Mouse (Mus musculus) 416B (cell line): ENCODE measurements around the gene Art4.
A peak's percentile ranks its signal among the peaks of the same experiment; 100 is the strongest.

ENCODE experiments used
- DNase-seq: peaks from one replicate; pipeline ENCODE4 v3.0.0; 2011; ENCODE audit warnings: low read depth

The Art4 gene

GRCm38 (mm10) chr6:136827116-136827515 is 30.4 kb downstream of the Art4 start:
- DNase-seq, result peak; percentile 31

- no peak for DNase-seq
These were observed 32.5 kb downstream of the Art4 start for GRCm38 (mm10) chr6:136824987-136825386.

- DNase-seq, result no peak
These were observed 36.4 kb downstream of the Art4 start for GRCm38 (mm10) chr6:136821086-136821485.

- DNase-seq, result no peak
These were observed 37.2 kb downstream of the Art4 start for GRCm38 (mm10) chr6:136820381-136820780.

GRCm38 (mm10) chr6:136817549-136817948 is 40.0 kb downstream of the Art4 start:
- no peak for DNase-seq

- no peak for DNase-seq
These were observed 40.7 kb downstream of the Art4 start for GRCm38 (mm10) chr6:136816826-136817225.

GRCm38 (mm10) chr6:136815381-136815780 is 42.2 kb downstream of the Art4 start:
- DNase-seq, result peak; percentile 56

GRCm38 (mm10) chr6:136813117-136813516 is 44.4 kb downstream of the Art4 start:
- peak; percentile 31 for DNase-seq

- no peak for DNase-seq
These were observed 46.3 kb downstream of the Art4 start for GRCm38 (mm10) chr6:136811196-136811595.

- DNase-seq, result no peak
These were observed 47.9 kb downstream of the Art4 start for GRCm38 (mm10) chr6:136809673-136810072.

GRCm38 (mm10) chr6:136809077-136809476 is 48.5 kb downstream of the Art4 start:
- DNase-seq, result peak; percentile 98

GRCm38 (mm10) chr6:136808631-136809046 is 48.9 kb downstream of the Art4 start:
- no peak for DNase-seq

GRCm38 (mm10) chr6:136808014-136808417 is 49.5 kb downstream of the Art4 start, which contains the start of gene H2afj:
Gene H2afj, plus strand, starts transcription at chr6:136808244.
- peak; percentile 98 for DNase-seq

GRCm38 (mm10) chr6:136807395-136808013 is 50.0 kb downstream of the Art4 start:
- DNase-seq, result no peak

GRCm38 (mm10) chr6:136806819-136807218 is 50.7 kb downstream of the Art4 start:
- DNase-seq, result no peak

GRCm38 (mm10) chr6:136805409-136805775 is 52.1 kb downstream of the Art4 start:
- peak; percentile 44 for DNase-seq

GRCm38 (mm10) chr6:136804705-136805408 is 52.7 kb downstream of the Art4 start:
- DNase-seq, result peak; percentile 91

- peak; percentile 99 for DNase-seq
These were observed 53.5 kb downstream of the Art4 start, which contains the start of gene Hist4h4 for GRCm38 (mm10) chr6:136803739-136804633. Gene Hist4h4, minus strand, starts transcription at chr6:136804415.

GRCm38 (mm10) chr6:136803093-136803738 is 54.3 kb downstream of the Art4 start:
- no peak for DNase-seq

- DNase-seq, result no peak
These were observed 56.3 kb downstream of the Art4 start for GRCm38 (mm10) chr6:136801274-136801673.

GRCm38 (mm10) chr6:136800710-136801109 is 56.8 kb downstream of the Art4 start:
- no peak for DNase-seq
